Mouse (Mus musculus) myocyte (in vitro differentiated cells): ENCODE data around the gene Efnb1.

Experiments
- CEBPB ChIP-seq: IDR thresholded peaks from 2 replicates; pipeline ENCODE4 v1.6.1; 2011; ENCODE audit warnings: mild to moderate bottlenecking, moderate library complexity; ENCODE audit not compliant: poor library complexity, insufficient read depth, severe bottlenecking
- E2F4 ChIP-seq: IDR thresholded peaks from one replicate; pipeline ENCODE4 v1.6.1; 2011; ENCODE audit warnings: mild to moderate bottlenecking, control low read depth, moderate library complexity; ENCODE audit not compliant: insufficient read depth
- MAX ChIP-seq: IDR thresholded peaks from one replicate; pipeline ENCODE4 v1.6.1; 2011; ENCODE audit warnings: low read depth, mild to moderate bottlenecking, control low read depth
- MYOD1 ChIP-seq, 3 experiments: IDR thresholded peaks; one replicate each; pipeline ENCODE4 v1.6.1; 2011; ENCODE audit warnings: control low read depth in 2 of 3, low read depth in 2 of 3, mild to moderate bottlenecking in 2 of 3, moderate library complexity in 1 of 3; ENCODE audit not compliant: insufficient read length in 2 of 3, control insufficient read depth in 1 of 3
- MYOG ChIP-seq, 3 experiments: IDR thresholded peaks; one replicate each; pipeline ENCODE4 v1.6.1; 2011; ENCODE audit warnings: control low read depth in 2 of 3, low read depth in 2 of 3, mild to moderate bottlenecking in 2 of 3; ENCODE audit not compliant: insufficient read length in 2 of 3, control insufficient read depth in 1 of 3, insufficient read depth in 1 of 3
- POLR2A ChIP-seq: IDR thresholded peaks from one replicate; pipeline ENCODE4 v1.6.1; 2011; ENCODE audit warnings: low read depth, mild to moderate bottlenecking, control low read depth, moderate library complexity; ENCODE audit not compliant: insufficient read length
- REST ChIP-seq: IDR thresholded peaks from one replicate; pipeline ENCODE4 v1.6.1; 2011; ENCODE audit warnings: mild to moderate bottlenecking, control low read depth, moderate library complexity; ENCODE audit not compliant: insufficient read depth, insufficient read length

- TF ChIP-seq MAX, result no peak
- TF ChIP-seq E2F4, result no peak
- no peak for TF ChIP-seq REST
- TF ChIP-seq POLR2A, result no peak
- no peak for TF ChIP-seq CEBPB
- TF ChIP-seq MYOG (IDR thresholded peaks at IDR 0.05; ENCODE audit: control insufficient read depth in 1 of 3, insufficient read depth in 1 of 3, insufficient read length in 2 of 3, low read depth in 2 of 3), result no peak
- no peak for TF ChIP-seq MYOD1 (IDR thresholded peaks at IDR 0.05; ENCODE audit: control insufficient read depth in 1 of 3, insufficient read length in 2 of 3, low read depth in 2 of 3)
Observed at GRCm38 (mm10) chrX:99148061-99148905, 12.4 kb downstream of the Efnb1 start.
